Mouse (Mus musculus) urinary bladder, postnatal 0 days (tissue): Measurements from ENCODE around the gene Kif1bp. TPM values are rescaled to one million over a fixed set of nuclear protein-coding genes. Genes with fewer than 3 reads are reported as not detected.

Experiments
- polyA plus RNA-seq: library from polyadenylated mRNA; unstranded; fragments of >200 nt; fragmentation: Nextera tagmentation; extraction: Ambion mirVana; gene quantifications from 2 replicates; pipeline ENCODE4 v1.2.1, GENCODE M21; 2015

The Kif1bp gene
- polyA plus RNA-seq: 16.7 and 20.4 TPM in 2 replicates

GRCm38 (mm10) chr10:62578338-62579100 lies at the start of gene Kif1bp:
Gene Kif1bp (minus strand): TSS chr10:62578457.

GRCm38 (mm10) chr10:62602177-62603040 lies 24.2 kb upstream of the Kif1bp start, which contains the start of gene Ddx21:
Gene Ddx21 (minus strand): TSS chr10:62602281.

GRCm38 (mm10) chr10:62527351-62527750 lies 50.9 kb downstream of the Kif1bp start, which contains the start of gene Srgn:
Gene Srgn (minus strand): TSS chr10:62527451.

Other genes starting within 250 kb of the Kif1bp start
- 52.6 and 57.2 TPM in 2 replicates for gene Hk1, start 198.5 kb downstream of the Kif1bp start, polyA plus RNA-seq
- 0.17 and 0.28 TPM in 2 replicates for gene Hkdc1, start 156.0 kb downstream of the Kif1bp start, polyA plus RNA-seq
- gene 4930507D05Rik, start 129.0 kb downstream of the Kif1bp start, polyA plus RNA-seq: 0.08 and 0.25 TPM in 2 replicates
- gene Supv3l1, start 128.7 kb downstream of the Kif1bp start, polyA plus RNA-seq: 11.6 and 12.2 TPM in 2 replicates
- 43.3 and 49.1 TPM in 2 replicates for gene Vps26a, start 91.7 kb downstream of the Kif1bp start, polyA plus RNA-seq
- 51.5 and 423 TPM in 2 replicates for gene Srgn, start 51.0 kb downstream of the Kif1bp start, polyA plus RNA-seq
- 10.8 and 13.6 TPM in 2 replicates for gene Ddx21, start 23.8 kb upstream of the Kif1bp start, polyA plus RNA-seq
- gene Ddx50, start 72.8 kb upstream of the Kif1bp start, polyA plus RNA-seq: 79.9 and 107 TPM in 2 replicates
- 0.55 and 0.79 TPM in 2 replicates for gene Stox1, start 147.7 kb upstream of the Kif1bp start, polyA plus RNA-seq
- 54.2 and 56.2 TPM in 2 replicates for gene Ccar1, start 213.8 kb upstream of the Kif1bp start, polyA plus RNA-seq